Mouse (Mus musculus): Measurements from ENCODE around the gene Tmem131l.

The Tmem131l gene

GRCm38 (mm10) chr3:83855643-83856042 is 184.3 kb downstream of the Tmem131l start:
- in situ Hi-C loops (cut with MboI; ENCODE audit: low pct_unique_long_range_greater_than_20kb in 1 of 2, low sequenced_read_pairs in 2 of 2, unreplicated experiment in 1 of 2), result no loop called here

GRCm38 (mm10) chr3:83849341-83849740 is 190.6 kb downstream of the Tmem131l start:
- in situ Hi-C loops (cut with MboI; ENCODE audit: low pct_unique_long_range_greater_than_20kb in 1 of 2, low sequenced_read_pairs in 2 of 2, unreplicated experiment in 1 of 2), result no loop called here
